Mouse (Mus musculus): ENCODE data around the gene Appl2. TPM values are rescaled to one million over a fixed set of nuclear protein-coding genes. Genes with fewer than 3 reads are reported as not detected.

Gene Appl2
- polyA plus RNA-seq, 1 experiment from 2014 or later = 48.2 TPM

DNA sequence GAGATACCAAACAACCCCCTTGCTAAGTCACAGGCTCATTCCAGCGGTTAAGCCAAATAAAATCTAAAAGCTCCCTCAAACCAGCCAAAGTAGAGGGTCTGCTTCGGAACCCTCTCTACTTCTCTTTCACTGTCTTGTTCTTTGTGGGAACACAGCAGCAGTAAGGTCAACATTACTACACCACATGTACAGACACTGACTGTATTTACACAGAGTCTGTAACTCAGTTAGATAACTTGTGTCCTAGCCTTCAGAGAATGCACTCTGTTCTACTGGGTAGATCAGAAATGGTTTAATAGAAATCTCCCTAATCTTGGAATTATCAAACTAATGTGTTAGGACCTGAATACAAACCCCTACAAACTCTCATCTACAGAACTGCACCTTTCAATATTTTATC, 12.3 kb downstream of the Appl2 start:
- no peak for ATAC-seq (ENCODE audit: low FRiP score, low TSS enrichment)
- WGBS = 92% methylated on average over 2 of the region's 2 CpGs
- peaks cover 18% of the 10 kb centered on the region for H3K4me1 ChIP-seq (ENCODE audit: insufficient read depth, low read length)
- no peaks in the 10 kb centered on the region for H3K27me3 ChIP-seq (ENCODE audit: insufficient read depth, low read length)
- no peaks in the 10 kb centered on the region for H3K9me3 ChIP-seq (ENCODE audit: low read length)
- no peak overlapping the region for H3K27ac ChIP-seq (ENCODE audit: low read length)
- no peak overlapping the region for H3K4me2 ChIP-seq (replicated peaks; ENCODE audit: low read depth, low read length)
- no peak overlapping the region for H3K9ac ChIP-seq (replicated peaks; ENCODE audit: low read length)
- H3K4me3 ChIP-seq (ENCODE audit: low read length) = no peak overlapping the region
- peaks cover 4% of the 10 kb centered on the region; the same call in 1 of the 2 replicates for H3K36me3 ChIP-seq (ENCODE audit: insufficient read depth, low read length)

DNA sequence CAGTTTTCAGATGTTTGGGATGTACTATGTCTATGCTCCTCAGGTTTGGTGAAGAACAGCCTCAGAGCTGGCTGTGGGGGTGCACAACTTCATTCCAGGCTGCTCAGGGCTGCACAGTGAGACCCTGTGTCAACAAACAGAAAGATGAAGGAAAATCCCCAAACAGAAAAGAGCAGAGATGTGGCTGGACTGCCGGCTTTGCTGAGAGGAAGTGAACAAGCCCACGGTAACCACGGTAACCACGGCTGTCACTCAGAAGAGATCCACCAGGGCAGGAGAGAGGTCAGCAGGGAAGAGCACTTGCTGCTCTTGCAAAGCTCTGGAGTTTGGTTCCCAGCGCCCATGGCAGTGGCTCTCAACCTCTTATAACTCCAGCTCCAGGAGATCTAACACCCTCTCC, 14.1 kb downstream of the Appl2 start:
- 25% methylated on average over 5 of the region's 5 CpGs for WGBS
- Histone ChIP-seq H3K9ac (replicated peaks; ENCODE audit: low read length) (no peak overlapping the region), H3K27me3 (ENCODE audit: insufficient read depth, low read length) (no peaks in the 10 kb centered on the region), H3K9me3 (ENCODE audit: low read length) (no peaks in the 10 kb centered on the region), H3K4me1 (ENCODE audit: insufficient read depth, low read length) (peaks cover 23% of the 10 kb centered on the region), H3K4me2 (replicated peaks; ENCODE audit: low read depth, low read length) (no peak overlapping the region), H3K27ac (ENCODE audit: low read length) (no peak overlapping the region), H3K36me3 (ENCODE audit: insufficient read depth, low read length) (no peaks in the 10 kb centered on the region; the same call in 1 of the 2 replicates), H3K4me3 (ENCODE audit: low read length) (no peak overlapping the region)
- ATAC-seq (ENCODE audit: low FRiP score, low TSS enrichment) = no peak

DNA sequence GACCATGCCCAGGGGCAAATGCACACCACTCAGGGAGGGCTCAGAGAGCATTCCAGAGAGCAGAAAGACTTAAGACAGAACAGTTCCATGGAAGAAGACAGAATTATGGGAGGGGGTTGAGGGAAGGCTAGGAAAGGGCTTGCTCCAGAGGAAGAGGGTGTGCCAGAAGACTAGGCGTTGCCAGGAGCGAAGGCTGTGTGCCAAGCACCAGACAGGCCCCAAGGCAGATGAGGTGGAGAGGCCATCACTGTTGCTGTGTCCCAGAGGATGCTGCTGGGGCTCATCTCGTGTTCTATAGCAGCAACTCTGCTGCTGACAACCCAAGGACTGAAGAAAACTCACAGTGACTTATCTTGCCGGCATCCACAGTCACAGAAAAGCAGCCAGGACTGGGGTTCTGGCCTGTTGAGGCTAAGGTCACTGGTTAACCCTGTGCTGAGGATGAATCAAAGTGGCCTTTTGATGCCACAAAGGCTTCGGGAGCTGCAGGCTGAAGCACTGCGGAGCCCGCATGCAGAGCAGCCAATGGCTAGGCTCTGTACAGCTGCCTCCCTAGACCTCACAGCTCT, 15.6 kb downstream of the Appl2 start:
- Histone ChIP-seq H3K9ac (replicated peaks; ENCODE audit: low read length) (no peak overlapping the region), H3K4me1 (ENCODE audit: insufficient read depth, low read length) (peaks cover 30% of the 10 kb centered on the region), H3K36me3 (ENCODE audit: insufficient read depth, low read length) (no peaks in the 10 kb centered on the region; the same call in 1 of the 2 replicates), H3K4me3 (ENCODE audit: low read length) (no peak overlapping the region), H3K9me3 (ENCODE audit: low read length) (no peaks in the 10 kb centered on the region), H3K4me2 (replicated peaks; ENCODE audit: low read depth, low read length) (no peak overlapping the region), H3K27ac (ENCODE audit: low read length) (no peak overlapping the region), H3K27me3 (ENCODE audit: insufficient read depth, low read length) (no peaks in the 10 kb centered on the region)
- WGBS = 75% methylated on average over 7 of the region's 7 CpGs
- no peak for ATAC-seq (ENCODE audit: low FRiP score, low TSS enrichment)

DNA sequence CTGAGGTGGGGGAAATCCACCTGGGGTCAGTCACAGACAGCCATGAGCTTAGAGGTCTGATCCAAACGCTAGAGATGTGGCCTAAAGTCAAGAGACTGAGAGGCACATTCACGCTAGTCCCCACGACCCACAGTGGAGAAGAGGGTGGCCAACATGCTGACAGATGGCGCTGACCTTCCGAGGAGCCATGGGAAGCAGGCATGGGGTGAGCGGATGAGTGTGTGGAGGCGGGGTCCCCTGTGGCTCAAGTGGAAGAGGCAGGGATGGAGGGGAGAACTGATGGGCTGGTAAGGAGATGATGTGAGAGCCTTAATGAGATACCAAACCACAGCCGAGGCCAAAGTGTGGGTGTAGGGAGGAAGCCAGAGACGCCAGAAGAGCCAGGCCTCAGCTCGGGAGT, 16.8 kb downstream of the Appl2 start:
- H3K27me3 ChIP-seq (ENCODE audit: insufficient read depth, low read length) = no peaks in the 10 kb centered on the region
- H3K4me2 ChIP-seq (replicated peaks; ENCODE audit: low read depth, low read length) = no peak overlapping the region
- no peak overlapping the region for H3K4me3 ChIP-seq (ENCODE audit: low read length)
- ATAC-seq (ENCODE audit: low FRiP score, low TSS enrichment) = 0 out of 2 replicates have a peak, but pooled peaks have one; percentile 7
- peaks cover 28% of the 10 kb centered on the region for H3K4me1 ChIP-seq (ENCODE audit: insufficient read depth, low read length)
- no peak overlapping the region for H3K9ac ChIP-seq (replicated peaks; ENCODE audit: low read length)
- H3K27ac ChIP-seq (ENCODE audit: low read length) = no peak overlapping the region
- no peaks in the 10 kb centered on the region; the same call in 1 of the 2 replicates for H3K36me3 ChIP-seq (ENCODE audit: insufficient read depth, low read length)
- WGBS = 80% methylated on average over 10 of the region's 10 CpGs
- H3K9me3 ChIP-seq (ENCODE audit: low read length) = no peaks in the 10 kb centered on the region

DNA sequence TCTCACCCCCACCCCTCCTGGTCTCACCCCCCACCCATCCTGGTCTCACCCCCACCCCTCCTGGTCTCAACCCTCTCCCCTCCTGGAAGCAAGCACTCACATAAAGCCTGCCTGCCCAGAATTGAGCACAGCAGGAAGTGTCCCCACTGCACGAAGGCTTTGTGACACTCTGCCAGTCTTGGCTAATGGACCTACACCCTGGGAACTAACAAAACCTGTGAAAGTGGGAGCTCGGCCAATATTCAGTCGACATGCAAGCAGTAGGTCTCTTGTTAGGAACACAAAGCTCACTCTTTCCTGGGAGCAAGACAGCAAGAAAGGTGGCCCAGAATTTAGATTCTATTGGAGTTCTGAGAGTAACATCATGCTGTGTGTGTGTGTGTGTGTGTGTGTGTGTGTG, 17.6 kb downstream of the Appl2 start:
- Histone ChIP-seq H3K4me3 (ENCODE audit: low read length) (no peak overlapping the region), H3K4me2 (replicated peaks; ENCODE audit: low read depth, low read length) (no peak overlapping the region), H3K36me3 (ENCODE audit: insufficient read depth, low read length) (no peaks in the 10 kb centered on the region; the same call in 1 of the 2 replicates), H3K9me3 (ENCODE audit: low read length) (no peaks in the 10 kb centered on the region), H3K9ac (replicated peaks; ENCODE audit: low read length) (no peak overlapping the region), H3K27ac (ENCODE audit: low read length) (no peak overlapping the region), H3K4me1 (ENCODE audit: insufficient read depth, low read length) (peaks cover 28% of the 10 kb centered on the region), H3K27me3 (ENCODE audit: insufficient read depth, low read length) (no peaks in the 10 kb centered on the region)
- 78% methylated on average over 3 of the region's 3 CpGs for WGBS
- ATAC-seq (ENCODE audit: low FRiP score, low TSS enrichment) = no peak

DNA sequence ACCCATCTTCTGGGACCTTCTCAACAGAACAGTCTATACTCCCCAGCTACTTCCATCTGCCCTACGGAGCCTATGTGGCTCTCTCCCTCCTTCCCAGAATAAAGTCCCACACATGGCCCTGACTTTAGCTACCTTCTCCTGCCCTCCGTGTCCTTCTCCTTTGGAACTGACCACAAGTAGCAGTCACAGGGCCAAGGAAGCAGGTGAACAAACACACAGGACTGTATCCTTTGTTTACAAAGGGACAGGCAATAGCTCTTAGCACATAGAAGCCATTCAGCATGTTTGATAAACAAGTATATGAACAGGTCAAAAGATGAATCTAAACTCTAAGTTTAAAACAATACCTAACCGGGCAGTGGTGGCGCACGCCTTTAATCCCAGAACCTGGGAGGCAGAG, 18.7 kb downstream of the Appl2 start:
- Histone ChIP-seq H3K27ac (ENCODE audit: low read length) (no peak overlapping the region; the same call in 1 of the 2 replicates), H3K9me3 (ENCODE audit: low read length) (no peaks in the 10 kb centered on the region), H3K36me3 (ENCODE audit: insufficient read depth, low read length) (no peaks in the 10 kb centered on the region; the same call in 1 of the 2 replicates), H3K4me3 (ENCODE audit: low read length) (no peak overlapping the region), H3K27me3 (ENCODE audit: insufficient read depth, low read length) (no peaks in the 10 kb centered on the region), H3K4me1 (ENCODE audit: insufficient read depth, low read length) (peaks cover 28% of the 10 kb centered on the region), H3K9ac (replicated peaks; ENCODE audit: low read length) (no peak overlapping the region), H3K4me2 (replicated peaks; ENCODE audit: low read depth, low read length) (no peak overlapping the region)
- ATAC-seq (ENCODE audit: low FRiP score, low TSS enrichment) = no peak
- 87% methylated on average over 5 of the region's 5 CpGs for WGBS

DNA sequence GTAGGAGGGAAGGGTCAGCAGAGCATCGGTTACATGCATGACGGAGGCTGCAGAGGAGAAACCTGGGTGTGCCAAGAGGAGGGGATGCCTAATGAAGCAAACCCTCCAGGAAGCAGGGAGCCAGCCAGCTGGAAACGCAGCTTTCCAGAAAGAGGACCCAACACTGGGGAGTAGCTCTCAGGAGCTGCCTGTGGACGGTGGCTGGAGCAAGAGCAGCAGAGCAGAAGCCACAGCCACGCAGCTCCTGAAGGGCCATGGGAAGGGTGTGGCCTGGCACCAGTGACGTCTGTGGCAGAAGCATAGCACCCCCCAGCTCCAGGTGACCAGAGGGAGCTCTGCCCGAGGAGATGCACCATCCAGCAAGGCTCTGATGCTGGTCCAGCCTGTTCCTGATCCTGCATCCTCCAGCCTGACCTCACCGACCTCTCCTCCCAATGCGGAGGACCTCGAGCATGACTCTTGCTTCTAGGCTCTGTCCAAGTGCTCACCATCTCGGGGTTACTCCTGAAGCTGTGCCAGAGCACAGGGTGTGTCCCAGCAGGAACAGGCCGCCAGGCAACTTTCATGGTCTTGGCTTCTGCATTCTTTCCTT, 19.3 kb downstream of the Appl2 start:
- Histone ChIP-seq H3K36me3 (ENCODE audit: insufficient read depth, low read length) (no peaks in the 10 kb centered on the region; the same call in 1 of the 2 replicates), H3K27me3 (ENCODE audit: insufficient read depth, low read length) (no peaks in the 10 kb centered on the region), H3K4me2 (replicated peaks; ENCODE audit: low read depth, low read length) (no peak overlapping the region), H3K4me3 (ENCODE audit: low read length) (no peak overlapping the region), H3K4me1 (ENCODE audit: insufficient read depth, low read length) (peaks cover 22% of the 10 kb centered on the region), H3K9me3 (ENCODE audit: low read length) (no peaks in the 10 kb centered on the region), H3K9ac (replicated peaks; ENCODE audit: low read length) (no peak overlapping the region), H3K27ac (ENCODE audit: low read length) (peak overlapping the region; percentile 38; the same call in 1 of the 2 replicates)
- peak; percentile 85 for ATAC-seq (ENCODE audit: low FRiP score, low TSS enrichment)
- WGBS = 46% methylated on average over 12 of the region's 12 CpGs

- Histone ChIP-seq H3K27ac (ENCODE audit: low read length) (no peak overlapping the region), H3K27me3 (ENCODE audit: insufficient read depth, low read length) (no peaks in the 10 kb centered on the region), H3K9ac (replicated peaks; ENCODE audit: low read length) (no peak overlapping the region), H3K36me3 (ENCODE audit: insufficient read depth, low read length) (no peaks in the 10 kb centered on the region; the same call in 1 of the 2 replicates), H3K9me3 (ENCODE audit: low read length) (no peaks in the 10 kb centered on the region), H3K4me1 (ENCODE audit: insufficient read depth, low read length) (peaks cover 21% of the 10 kb centered on the region), H3K4me3 (ENCODE audit: low read length) (no peak overlapping the region), H3K4me2 (replicated peaks; ENCODE audit: low read depth, low read length) (no peak overlapping the region)
- WGBS = 88% methylated on average over 4 of the region's 4 CpGs
- ATAC-seq (ENCODE audit: low FRiP score, low TSS enrichment) = no peak
Observed at GRCm38 (mm10) chr10:83628241-83628640, 20.3 kb downstream of the Appl2 start.

DNA sequence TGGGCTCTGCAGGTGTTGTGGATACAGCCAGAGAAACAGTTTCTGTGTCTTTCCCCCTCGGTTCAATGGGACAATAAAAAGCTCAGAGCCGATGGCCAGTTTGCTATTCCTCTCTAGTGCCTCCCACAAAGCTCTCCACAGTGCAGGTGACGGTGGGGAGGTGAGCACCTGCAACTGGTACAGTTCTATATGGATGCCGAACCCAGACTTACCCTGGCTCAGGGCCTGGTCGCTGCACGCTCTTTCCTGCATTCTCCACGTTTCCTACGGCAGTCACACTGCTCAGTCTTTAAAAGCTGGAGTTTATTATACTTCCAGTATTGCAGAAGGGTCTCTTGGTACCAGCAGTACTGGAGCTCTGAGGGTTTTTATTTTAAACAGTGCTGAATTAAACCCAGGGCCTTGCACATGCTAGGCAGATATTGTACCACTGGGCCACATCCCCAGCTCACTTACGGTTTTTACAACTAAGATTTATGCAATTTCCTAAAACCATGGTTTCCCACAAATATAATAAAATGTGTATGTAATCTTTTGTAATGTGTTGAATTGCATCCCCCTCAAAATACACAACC, 21.3 kb downstream of the Appl2 start:
- no peaks in the 10 kb centered on the region for H3K27me3 ChIP-seq (ENCODE audit: insufficient read depth, low read length)
- no peak overlapping the region for H3K4me2 ChIP-seq (replicated peaks; ENCODE audit: low read depth, low read length)
- H3K4me3 ChIP-seq (ENCODE audit: low read length) = no peak overlapping the region
- no peaks in the 10 kb centered on the region for H3K9me3 ChIP-seq (ENCODE audit: low read length)
- H3K9ac ChIP-seq (replicated peaks; ENCODE audit: low read length) = no peak overlapping the region
- no peak for ATAC-seq (ENCODE audit: low FRiP score, low TSS enrichment)
- H3K27ac ChIP-seq (ENCODE audit: low read length) = no peak overlapping the region
- no peaks in the 10 kb centered on the region; the same call in 1 of the 2 replicates for H3K36me3 ChIP-seq (ENCODE audit: insufficient read depth, low read length)
- peaks cover 14% of the 10 kb centered on the region for H3K4me1 ChIP-seq (ENCODE audit: insufficient read depth, low read length)
- WGBS = 93% methylated on average over 9 of the region's 9 CpGs

DNA sequence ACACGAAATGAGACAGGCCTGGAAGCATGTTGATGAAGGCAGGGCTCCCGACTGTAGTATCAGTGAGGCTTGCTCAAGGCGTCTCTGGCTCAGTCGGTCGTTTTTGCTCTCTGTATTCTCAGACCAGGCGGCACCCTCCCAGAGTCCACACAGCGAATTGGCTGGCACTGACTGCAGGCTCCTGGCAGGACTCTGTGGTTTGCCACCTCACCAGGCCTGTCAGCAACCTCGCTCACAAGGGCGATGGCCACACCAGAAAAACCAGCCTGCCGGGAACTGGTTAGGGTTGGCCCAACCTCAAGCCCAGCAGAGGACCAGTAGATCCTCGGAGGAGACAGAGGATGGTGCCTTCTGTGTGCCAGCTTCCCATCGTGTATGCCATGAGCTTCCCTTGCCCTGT, 23.7 kb downstream of the Appl2 start:
- Histone ChIP-seq H3K9ac (replicated peaks; ENCODE audit: low read length) (no peak overlapping the region), H3K27me3 (ENCODE audit: insufficient read depth, low read length) (no peaks in the 10 kb centered on the region), H3K9me3 (ENCODE audit: low read length) (no peaks in the 10 kb centered on the region), H3K4me1 (ENCODE audit: insufficient read depth, low read length) (peaks cover 11% of the 10 kb centered on the region; the same call in 1 of the 2 replicates), H3K4me3 (ENCODE audit: low read length) (no peak overlapping the region), H3K36me3 (ENCODE audit: insufficient read depth, low read length) (peaks cover 7% of the 10 kb centered on the region; the same call in 1 of the 2 replicates), H3K4me2 (replicated peaks; ENCODE audit: low read depth, low read length) (no peak overlapping the region), H3K27ac (ENCODE audit: low read length) (no peak overlapping the region)
- ATAC-seq (ENCODE audit: low FRiP score, low TSS enrichment) = no peak
- 87% methylated on average over 12 of the region's 12 CpGs for WGBS
